Comparison of ENCODE assay signal across 24 mouse cellular contexts in the genomic region with DNA sequence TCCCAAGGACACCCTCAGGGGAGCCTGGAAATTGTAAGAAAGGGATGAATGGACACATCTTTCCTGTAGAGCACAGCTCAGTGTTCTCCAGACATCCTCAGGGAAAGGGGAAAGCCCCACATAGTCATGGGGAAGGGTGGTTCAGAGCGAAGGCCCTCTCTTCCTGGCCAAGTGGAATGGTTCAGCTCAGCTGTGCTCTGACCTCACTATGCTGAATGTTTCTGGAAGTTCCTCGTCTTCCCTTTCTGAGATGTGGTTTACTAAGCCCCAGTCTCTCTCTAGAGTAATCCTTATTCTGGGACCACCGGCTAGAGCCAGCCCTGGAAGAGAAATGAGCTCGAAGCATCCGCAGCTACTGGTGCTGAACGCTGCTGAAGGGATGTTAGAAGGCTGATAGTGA. TPM values are rescaled to one million over a fixed set of nuclear protein-coding genes. Genes with fewer than 3 reads are reported as not detected.
"Had no signal": no experiment of that assay in that cellular context is flagged by ENCODE, and none has a peak within 500 bp of the region (broad histone marks: within the 10 kb centered on the region; RNA-seq: fewer than 3 reads in every experiment).

No protein-coding gene starts in this region.

- H3K9me3 ChIP-seq: hindbrain, embryonic 15.5 days; intestine, embryonic 15.5 days had no signal

- H3K27me3 ChIP-seq: heart, embryonic 13.5 days; heart, embryonic 15.5 days; hindbrain, embryonic 13.5 days; hindbrain, embryonic 15.5 days; intestine, embryonic 15.5 days; kidney, embryonic 15.5 days had no signal

- H3K9ac ChIP-seq: heart, embryonic 12.5 days; heart, embryonic 15.5 days; hindbrain, embryonic 13.5 days; hindbrain, embryonic 14.5 days; hindbrain, embryonic 15.5 days; intestine, embryonic 15.5 days; kidney, embryonic 15.5 days had no signal

- H3K27ac ChIP-seq: heart, embryonic 10.5 days; heart, embryonic 13.5 days; heart, embryonic 15.5 days; hindbrain, embryonic 10.5 days; hindbrain, embryonic 14.5 days; hindbrain, embryonic 15.5 days; hindbrain, postnatal 0 days; intestine, embryonic 15.5 days; kidney, postnatal 0 days; layer of hippocampus, adult 2 months; left cerebral cortex, adult 2 months had no signal

- H3K4me2 ChIP-seq: heart, embryonic 11.5 days; heart, embryonic 12.5 days; heart, embryonic 13.5 days; heart, embryonic 15.5 days; hindbrain, embryonic 13.5 days; hindbrain, embryonic 14.5 days; hindbrain, embryonic 15.5 days; intestine, embryonic 15.5 days; kidney, embryonic 15.5 days had no signal

- H3K4me3 ChIP-seq: heart, embryonic 10.5 days; heart, embryonic 12.5 days; heart, embryonic 13.5 days; heart, embryonic 15.5 days; hindbrain, embryonic 10.5 days; hindbrain, embryonic 13.5 days; hindbrain, embryonic 15.5 days; intestine, embryonic 15.5 days; kidney, embryonic 15.5 days; layer of hippocampus, adult 2 months; left cerebral cortex, adult 2 months had no signal

- DNase-seq: heart, postnatal 36 days; kidney, adult 11 months; kidney, adult 18-20 months; kidney, adult 8-10 months; kidney, adult 9 months; layer of hippocampus, adult 9-11 months; layer of hippocampus, postnatal 36 days had no signal

- ATAC-seq: hindbrain, embryonic 16.5 days; hindbrain, postnatal 0 days; inflammation-experienced regulatory T-cells, adult 6 months had no signal

RNA-seq across cellular contexts. Expression of a gene that starts 14.6 kb away (rescaled TPM):
- polyA plus RNA-seq: inflammation-experienced regulatory T-cells, adult 6 months had no signal
